Mouse (Mus musculus) forebrain, embryonic 11.5 days (tissue): ENCODE results near the gene Cpeb2. TPM values are rescaled to one million over a fixed set of nuclear protein-coding genes. Genes with fewer than 3 reads are reported as not detected.

Experiments used
- ATAC-seq: fragments of 200-750 bp; cut with Nextera tagmentation; replicated peaks from 2 replicates; pipeline ENCODE4 v1.8.0; 2017; ENCODE audit warnings: moderate TSS enrichment; ENCODE audit not compliant: low FRiP score
- DNase-seq: peaks from one replicate; pipeline ENCODE4 v3.0.0-alpha.2; 2017; ENCODE audit warnings: low spot score
- H3K27ac ChIP-seq: fragments of 300-500 bp; sonication (generic); 2 replicates; pipeline ENCODE4 v1.5.1; 2014; ENCODE audit warnings: low read depth, low read length
- H3K27me3 ChIP-seq: fragments of 300-500 bp; sonication (generic); 2 replicates; pipeline ENCODE4 v1.6.1; 2014; ENCODE audit warnings: mild to moderate bottlenecking, low read length, mixed read lengths; ENCODE audit not compliant: control insufficient read depth, insufficient read depth
- H3K36me3 ChIP-seq: fragments of 300-500 bp; sonication (generic); 2 replicates; pipeline ENCODE4 v1.6.1; 2014; ENCODE audit warnings: mild to moderate bottlenecking, low read length, moderate library complexity, mixed read lengths; ENCODE audit not compliant: control insufficient read depth, insufficient read depth
- H3K4me1 ChIP-seq: fragments of 300-500 bp; sonication (generic); replicated peaks from 2 replicates; pipeline ENCODE4 v1.6.1; 2014; ENCODE audit warnings: low read length, mixed read lengths; ENCODE audit not compliant: control insufficient read depth, insufficient read depth
- H3K4me2 ChIP-seq: fragments of 300-500 bp; sonication (generic); 2 replicates; pipeline ENCODE4 v1.6.1; 2014; ENCODE audit warnings: low read depth, mild to moderate bottlenecking, low read length, moderate library complexity, mixed read lengths; ENCODE audit not compliant: severe bottlenecking
- H3K4me3 ChIP-seq: fragments of 300-500 bp; sonication (generic); 2 replicates; pipeline ENCODE4 v1.5.1; 2014; ENCODE audit warnings: low read depth, low read length
- H3K9ac ChIP-seq: fragments of 300-500 bp; sonication (generic); 2 replicates; pipeline ENCODE4 v1.6.1; 2014; ENCODE audit warnings: low read length
- H3K9me3 ChIP-seq: fragments of 300-500 bp; sonication (generic); 2 replicates; pipeline ENCODE4 v1.6.1; 2016; ENCODE audit warnings: low read length, mixed read lengths; ENCODE audit not compliant: control insufficient read depth
- WGBS: fragments of 180-500 bp; shearing (Covaris S2); extraction: QIAGEN DNeasy Blood & Tissue Kit; methylation state at CpG from one replicate; pipeline ENCODE4 v1.1.7; 2014; 5-methylcytosine and 5-hydroxymethylcytosine counted together
- polyA plus RNA-seq: library from polyadenylated mRNA; unstranded; fragments of >200 nt; fragmentation: Nextera tagmentation; extraction: Ambion mirVana; gene quantifications from 2 replicates; pipeline ENCODE4 v1.2.1, GENCODE M21; 2014

Cpeb2 gene
- polyA plus RNA-seq, 1 experiment from 2014 or later = 3.4 TPM

DNA sequence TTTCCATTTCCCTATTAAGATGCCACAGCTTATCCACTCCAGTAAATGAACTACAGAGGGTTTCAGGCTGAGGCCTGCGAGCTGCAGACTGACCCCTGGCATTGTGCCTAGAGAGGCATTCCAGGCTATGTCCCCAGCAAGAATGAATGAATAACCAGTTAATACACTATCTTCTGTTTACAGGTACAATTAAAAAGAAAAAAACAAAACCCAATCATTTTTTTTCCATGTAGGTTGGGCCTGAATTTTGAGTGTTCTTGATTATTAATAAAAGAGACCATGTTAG is 14.2 kb upstream of the Cpeb2 start:
- Histone ChIP-seq H3K36me3 (no peaks in the 10 kb centered on the region), H3K4me2 (no peak overlapping the region), H3K4me3 (no peak overlapping the region), H3K27ac (no peak overlapping the region), H3K9me3 (no peaks in the 10 kb centered on the region), H3K9ac (no peak overlapping the region), H3K27me3 (no peaks in the 10 kb centered on the region), H3K4me1 (no peaks in the 10 kb centered on the region)
- DNase-seq (no peak), ATAC-seq (no peak)
- 53% methylated on average over 1 of the region's 1 CpGs for WGBS

DNA sequence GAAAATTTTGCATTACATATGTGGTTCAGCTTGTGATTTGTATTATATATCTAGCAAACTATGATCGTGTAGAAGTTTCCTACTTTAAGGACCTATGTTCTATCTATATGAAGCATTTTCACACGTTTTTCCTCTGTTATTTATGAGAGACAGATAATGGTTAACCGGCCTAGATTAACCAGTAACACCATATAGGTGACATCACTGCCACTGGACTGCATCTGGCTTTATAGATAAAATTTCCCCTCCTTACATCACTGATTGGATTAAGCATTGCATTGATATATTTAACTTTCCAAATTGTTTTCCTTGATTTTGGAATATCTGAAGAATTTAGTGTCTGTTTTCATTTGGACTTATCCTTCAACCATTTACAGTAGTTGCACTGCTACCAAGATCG is 9.6 kb upstream of the Cpeb2 start:
- Histone ChIP-seq H3K36me3 (no peaks in the 10 kb centered on the region), H3K4me3 (no peak overlapping the region), H3K9ac (no peak overlapping the region), H3K27me3 (no peaks in the 10 kb centered on the region), H3K9me3 (no peaks in the 10 kb centered on the region), H3K27ac (no peak overlapping the region), H3K4me2 (no peak overlapping the region), H3K4me1 (no peaks in the 10 kb centered on the region)
- 81% methylated on average over 4 of the region's 4 CpGs for WGBS
- DNase-seq (no peak), ATAC-seq (no peak)

DNA sequence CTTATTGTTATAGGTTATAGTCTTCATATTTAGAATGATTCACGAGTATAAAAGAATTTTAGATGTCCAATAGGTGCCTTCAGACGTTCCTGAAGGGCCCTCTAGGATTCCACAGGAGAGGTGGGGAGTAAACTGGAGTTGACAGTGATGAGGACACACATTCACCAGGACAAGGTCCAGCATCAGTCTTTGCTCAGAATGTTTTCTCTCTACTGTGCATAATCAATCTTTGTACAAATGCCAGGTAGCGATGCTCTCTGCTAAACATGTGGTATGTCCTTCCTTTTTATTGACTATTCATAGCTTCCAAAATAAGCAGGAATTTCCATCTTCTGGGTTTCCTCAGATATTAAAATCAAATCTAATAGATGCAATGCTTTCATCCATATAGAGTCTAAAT is 8.7 kb upstream of the Cpeb2 start:
- H3K4me1 ChIP-seq = no peaks in the 10 kb centered on the region
- H3K9ac ChIP-seq = no peak overlapping the region
- H3K27me3 ChIP-seq = no peaks in the 10 kb centered on the region
- ATAC-seq (no peak), DNase-seq (no peak)
- no peaks in the 10 kb centered on the region for H3K9me3 ChIP-seq
- H3K4me2 ChIP-seq = no peak overlapping the region
- 80% methylated on average over 3 of the region's 3 CpGs for WGBS
- H3K36me3 ChIP-seq = no peaks in the 10 kb centered on the region
- no peak overlapping the region for H3K4me3 ChIP-seq
- H3K27ac ChIP-seq = no peak overlapping the region

DNA sequence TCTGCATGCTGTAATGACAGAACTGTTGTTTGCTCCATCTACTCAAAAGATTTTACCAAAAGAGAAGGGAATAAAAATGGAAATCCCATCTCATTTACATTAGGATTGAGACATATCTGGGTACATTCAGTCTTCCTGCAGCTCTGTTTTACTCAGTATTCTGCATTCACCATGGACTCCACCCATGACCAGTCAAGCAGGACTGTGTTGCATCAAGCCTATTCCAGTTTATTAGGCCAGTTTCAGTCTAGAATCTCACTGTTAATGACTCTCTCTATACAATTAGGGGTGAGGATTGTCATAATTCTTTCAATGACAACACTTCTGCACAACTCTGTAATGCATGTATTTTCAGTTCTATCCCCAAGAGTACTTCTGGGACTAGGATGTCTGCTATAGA is 6.8 kb upstream of the Cpeb2 start:
- DNase-seq = no peak
- no peak for ATAC-seq
- H3K4me3 ChIP-seq = no peak overlapping the region
- H3K9me3 ChIP-seq = no peaks in the 10 kb centered on the region
- H3K27ac ChIP-seq = no peak overlapping the region
- H3K4me2 ChIP-seq = no peak overlapping the region
- no peaks in the 10 kb centered on the region for H3K4me1 ChIP-seq
- H3K36me3 ChIP-seq = no peaks in the 10 kb centered on the region
- no peak overlapping the region for H3K9ac ChIP-seq
- H3K27me3 ChIP-seq = no peaks in the 10 kb centered on the region; the same call in 1 of the 2 replicates

DNA sequence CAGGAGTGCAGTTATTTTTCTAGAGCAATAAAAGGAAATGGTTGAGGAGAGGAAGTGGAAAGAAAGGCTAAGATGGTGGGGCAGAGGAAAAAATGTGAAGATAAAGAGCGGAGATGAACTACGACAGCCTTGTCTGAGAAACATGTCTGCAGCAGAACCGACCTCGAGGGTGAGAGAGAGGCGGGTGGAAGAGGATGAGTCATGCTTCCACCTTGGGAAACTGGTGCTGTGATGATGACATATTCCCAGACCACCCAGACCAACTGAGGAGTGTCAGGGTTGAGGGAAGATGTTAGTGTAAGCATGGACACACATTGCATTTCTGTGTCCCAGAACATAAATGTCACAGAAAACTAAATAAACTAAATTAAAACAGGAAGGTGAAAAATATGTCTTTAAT is 5.4 kb upstream of the Cpeb2 start:
- Histone ChIP-seq H3K9ac (no peak overlapping the region), H3K9me3 (no peaks in the 10 kb centered on the region), H3K4me3 (no peak overlapping the region), H3K27ac (no peak overlapping the region), H3K36me3 (no peaks in the 10 kb centered on the region), H3K4me2 (no peak overlapping the region), H3K27me3 (no peaks in the 10 kb centered on the region; the same call in 1 of the 2 replicates), H3K4me1 (no peaks in the 10 kb centered on the region)
- 86% methylated on average over 5 of the region's 5 CpGs for WGBS
- DNase-seq (no peak), ATAC-seq (no peak)

DNA sequence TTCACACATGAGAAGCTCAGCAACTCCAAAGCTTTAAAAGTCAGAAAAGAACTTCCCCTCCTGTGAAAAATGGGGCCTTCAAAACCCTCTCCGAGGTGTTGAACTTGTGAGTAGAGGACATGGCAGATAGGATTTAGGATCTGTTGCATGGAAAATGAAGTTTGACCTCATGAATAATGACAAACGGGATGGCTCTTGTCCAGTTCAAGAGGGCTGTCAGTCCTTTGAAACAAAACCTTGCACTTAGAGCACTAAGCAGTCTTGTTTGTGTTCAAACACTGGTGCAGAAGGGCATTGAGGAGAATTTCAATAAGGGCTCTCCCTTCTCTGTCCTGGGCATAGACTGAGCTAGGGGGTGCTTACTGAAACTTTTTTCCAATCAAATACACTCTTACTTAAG is 1.9 kb upstream of the Cpeb2 start:
- Histone ChIP-seq H3K9me3 (no peaks in the 10 kb centered on the region), H3K27ac (no peak overlapping the region), H3K9ac (no peak overlapping the region), H3K36me3 (no peaks in the 10 kb centered on the region), H3K4me1 (no peaks in the 10 kb centered on the region), H3K4me3 (no peak overlapping the region), H3K27me3 (peaks cover 2% of the 10 kb centered on the region; the same call in 1 of the 2 replicates), H3K4me2 (no peak overlapping the region)
- ATAC-seq = no peak
- no peak for DNase-seq
- 68% methylated on average over 2 of the region's 2 CpGs for WGBS

DNA sequence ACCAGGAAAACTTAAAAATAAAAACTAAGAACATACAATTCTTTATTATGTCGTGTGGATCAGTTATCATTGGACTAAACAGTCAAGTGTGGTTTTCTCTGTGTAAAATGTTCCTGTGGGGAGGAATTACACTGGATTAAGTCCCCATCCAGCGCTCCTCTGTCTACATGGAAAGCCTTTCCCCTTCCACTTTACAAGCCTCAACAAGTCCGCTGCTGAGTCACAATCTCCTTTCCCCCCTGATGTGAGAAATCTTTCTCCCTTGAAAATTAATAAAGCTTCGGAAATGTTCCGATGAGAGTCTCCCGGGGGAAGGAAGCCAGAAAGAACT is 856 bp upstream of the Cpeb2 start:
- Histone ChIP-seq H3K27me3 (peaks cover 3% of the 10 kb centered on the region; the same call in 1 of the 2 replicates), H3K27ac (no peak overlapping the region), H3K4me3 (peak overlapping the region; percentile 82), H3K36me3 (no peaks in the 10 kb centered on the region), H3K9me3 (no peaks in the 10 kb centered on the region), H3K4me2 (peak overlapping the region; percentile 77), H3K4me1 (no peaks in the 10 kb centered on the region), H3K9ac (peak overlapping the region; percentile 82)
- DNase-seq (no peak), ATAC-seq (no peak)
- WGBS = 3% methylated on average over 6 of the region's 6 CpGs

DNA sequence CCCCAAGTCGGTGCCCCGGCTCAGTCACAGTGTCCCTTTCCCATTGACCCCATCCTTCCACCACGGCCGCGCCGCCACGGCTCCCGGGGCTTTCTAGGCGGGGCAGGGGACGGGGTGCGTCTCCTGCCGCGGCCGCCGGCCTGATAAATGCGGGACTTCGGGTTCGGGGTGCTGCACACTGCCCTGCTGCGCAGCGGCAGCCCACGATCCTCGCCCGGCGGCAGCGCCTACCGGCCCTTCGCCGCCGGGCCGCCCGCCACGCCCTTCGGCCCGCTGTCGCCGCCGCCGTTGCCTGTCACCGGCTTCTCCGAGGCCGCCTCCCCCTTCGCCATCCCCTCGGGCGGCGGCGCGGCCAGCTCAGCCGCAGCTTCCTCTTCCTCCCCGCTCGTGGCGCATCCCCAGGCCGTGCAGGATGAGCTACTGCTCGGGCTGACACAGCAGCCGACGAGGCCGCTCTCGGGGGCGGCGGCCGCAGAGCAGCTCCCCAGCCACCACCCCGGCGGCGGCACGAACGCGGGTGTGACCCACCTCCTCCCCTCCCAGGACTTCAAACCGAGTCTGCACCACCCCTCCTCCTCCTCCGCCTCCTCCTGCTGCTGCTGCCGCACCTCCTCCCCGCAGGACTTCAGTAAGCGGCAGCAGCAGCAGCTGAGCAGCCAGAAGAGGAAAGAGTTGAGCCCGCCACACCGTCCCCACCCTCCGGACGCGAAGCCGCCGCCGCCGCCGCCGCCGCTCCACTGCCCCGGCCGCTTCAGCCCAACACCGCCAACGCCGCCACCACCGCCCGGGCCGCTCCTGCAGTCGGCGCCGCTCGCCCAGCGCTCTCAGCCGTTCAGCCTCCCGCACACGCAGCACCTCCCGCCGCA is 579 bp downstream of the Cpeb2 start:
- H3K4me3 ChIP-seq = peak overlapping the region; percentile 82
- H3K27me3 ChIP-seq = peaks cover 3% of the 10 kb centered on the region; the same call in 1 of the 2 replicates
- peak overlapping the region; percentile 82 for H3K9ac ChIP-seq
- no peaks in the 10 kb centered on the region for H3K4me1 ChIP-seq
- WGBS = under 1% methylated on average over 69 of the region's 101 CpGs
- H3K27ac ChIP-seq = peak overlapping the region; percentile 87
- no peaks in the 10 kb centered on the region for H3K9me3 ChIP-seq
- no peaks in the 10 kb centered on the region for H3K36me3 ChIP-seq
- DNase-seq (peak; percentile 84), ATAC-seq (peak; percentile 59)
- H3K4me2 ChIP-seq = peak overlapping the region; percentile 96
